Mouse (Mus musculus): ENCODE results near the gene Lrrc46.

- no peak for TF ChIP-seq POLR2A (IDR thresholded peaks at IDR 0.05; ENCODE audit: low read depth, low read length)
- no peak for TF ChIP-seq CTCF (IDR thresholded peaks at IDR 0.05; ENCODE audit: extremely low read depth, insufficient read length, insufficient replicate concordance, low read depth, low read length)
Measured at GRCm38 (mm10) chr11:96995031-96995430, 46.2 kb downstream of the Lrrc46 start.

Measured in small intestine, adult 2 months (tissue).